Mouse (Mus musculus): Measurements from ENCODE around the gene Aox1. TPM values are rescaled to one million over a fixed set of nuclear protein-coding genes. Genes with fewer than 3 reads are reported as not detected.

Gene Aox1
- not detected for polyA plus RNA-seq (2017; shearing (Covaris generic))

DNA sequence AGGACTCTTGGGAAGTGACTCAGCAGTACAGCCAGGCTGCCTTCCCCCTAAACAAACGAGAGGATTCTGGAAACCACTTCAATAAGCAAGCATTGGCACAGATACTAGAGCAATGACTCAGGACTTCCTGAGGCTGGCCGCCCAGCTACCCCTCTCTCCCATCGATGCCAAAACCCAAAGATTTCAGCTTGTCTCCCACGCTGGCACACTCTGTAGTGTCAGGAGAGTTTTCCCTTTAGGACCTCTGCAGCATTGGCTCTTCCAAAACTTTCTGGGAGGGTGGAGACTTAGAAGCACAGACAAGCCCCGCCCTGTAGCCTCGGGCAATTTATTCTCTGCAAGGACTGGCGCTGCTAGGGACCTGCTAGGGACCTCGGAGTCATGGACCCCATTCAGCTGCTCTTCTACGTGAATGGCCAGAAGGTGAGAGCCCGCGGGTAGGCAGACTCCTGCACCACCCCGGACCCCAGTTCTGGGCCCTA lies at the start of gene Aox1:
TSS of gene Aox1 (plus strand) at position 296 of the 482 bp plus-strand sequence.

GRCm38 (mm10) chr1:57995432-57996132 lies 34.1 kb upstream of the Aox1 start, which contains the start of gene Sgo2a:
Gene Sgo2a (plus strand): TSS chr1:57995971.

DNA sequence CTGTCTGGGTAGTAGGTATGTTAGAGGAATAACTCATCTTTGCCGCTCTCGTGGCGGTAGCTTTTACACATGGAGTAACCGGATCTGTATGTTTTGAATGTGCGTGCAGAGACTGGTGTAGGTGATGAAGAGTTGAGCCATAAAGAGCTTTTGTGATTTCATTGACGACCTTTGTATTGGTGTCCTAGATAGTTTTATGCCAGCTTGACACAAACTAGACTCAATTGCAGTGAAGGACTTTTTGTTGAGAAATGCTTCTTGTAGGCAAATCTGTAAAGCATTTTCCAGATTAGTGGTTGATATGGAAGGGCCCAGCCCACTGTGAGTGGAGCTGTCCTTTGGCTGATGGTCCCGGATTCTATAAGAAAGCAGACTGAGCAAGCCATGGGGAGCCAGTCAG lies 10.9 kb upstream of the Aox1 start, which contains the start of gene Kctd18:
TSS of gene Kctd18 (minus strand) at position 101 of the 400 bp plus-strand sequence.

GRCm38 (mm10) chr1:58112880-58113279 lies 83.1 kb downstream of the Aox1 start, which contains the start of gene Aox3:
Gene Aox3 (plus strand): TSS chr1:58113130.

Other genes starting within 250 kb of the Aox1 start
- gene Sgo2a, start 34.0 kb upstream of the Aox1 start, polyA plus RNA-seq (2017; shearing (Covaris generic)), result 1.3 TPM
- gene Kctd18, start 11.0 kb upstream of the Aox1 start, polyA plus RNA-seq (2017; shearing (Covaris generic)), result 42.4 TPM
- not detected for gene Aox3, start 83.2 kb downstream of the Aox1 start, polyA plus RNA-seq (2017; shearing (Covaris generic))
- not detected for gene Aox4, start 180.5 kb downstream of the Aox1 start, polyA plus RNA-seq (2017; shearing (Covaris generic))
- gene Aox2, start 248.4 kb downstream of the Aox1 start, polyA plus RNA-seq (2017; shearing (Covaris generic)), result not detected